Mouse (Mus musculus) forebrain, embryonic 14.5 days (tissue): ENCODE results near the gene Fat3. TPM values are rescaled to one million over a fixed set of nuclear protein-coding genes. Genes with fewer than 3 reads are reported as not detected.

Experiments
- ATAC-seq: fragments of 200-750 bp; cut with Nextera tagmentation; 2 replicates; pipeline ENCODE4 v1.8.0; 2017; ENCODE audit warnings: mild to moderate bottlenecking, moderate library complexity
- DNase-seq: peaks from one replicate; pipeline ENCODE4 v3.0.0-alpha.2; 2015; ENCODE audit warnings: low spot score
- H3K27ac ChIP-seq: fragments of 300-500 bp; sonication (generic); 2 replicates; pipeline ENCODE4 v1.5.1; 2014; ENCODE audit warnings: low read depth, mild to moderate bottlenecking, control low read depth, low read length, moderate library complexity
- H3K27me3 ChIP-seq: fragments of 300-500 bp; sonication (generic); replicated peaks from 2 replicates; pipeline ENCODE4 v1.6.1; 2014; ENCODE audit warnings: low read length, control low read depth, mixed read lengths; ENCODE audit not compliant: control insufficient read depth, insufficient read depth
- H3K36me3 ChIP-seq: fragments of 300-500 bp; sonication (generic); 2 replicates; pipeline ENCODE4 v1.6.1; 2014; ENCODE audit warnings: low read length, control low read depth; ENCODE audit not compliant: control insufficient read depth, insufficient read depth
- H3K4me1 ChIP-seq: fragments of 300-500 bp; sonication (generic); 2 replicates; pipeline ENCODE4 v1.6.1; 2014; ENCODE audit warnings: antibody characterized with exemption, low read length, control low read depth; ENCODE audit not compliant: control insufficient read depth, insufficient read depth
- H3K4me2 ChIP-seq: fragments of 300-500 bp; sonication (generic); 2 replicates; pipeline ENCODE4 v1.6.1; 2014; ENCODE audit warnings: mild to moderate bottlenecking, control low read depth, low read length
- H3K4me3 ChIP-seq: fragments of 300-500 bp; sonication (generic); 2 replicates; pipeline ENCODE4 v1.5.1; 2014; ENCODE audit warnings: low read depth, low read length, control low read depth
- H3K9ac ChIP-seq: fragments of 300-500 bp; sonication (generic); 2 replicates; pipeline ENCODE4 v1.6.1; 2014; ENCODE audit warnings: mild to moderate bottlenecking, low read length, control low read depth, moderate library complexity
- H3K9me3 ChIP-seq: fragments of 300-500 bp; sonication (generic); replicated peaks from 2 replicates; pipeline ENCODE4 v1.6.1; 2016; ENCODE audit warnings: low read length, control low read depth, mixed read lengths; ENCODE audit not compliant: control insufficient read depth
- WGBS: fragments of 180-500 bp; shearing (Covaris S2); extraction: QIAGEN DNeasy Blood & Tissue Kit; methylation state at CpG from one replicate; pipeline ENCODE4 v1.1.7; 2014; 5-methylcytosine and 5-hydroxymethylcytosine counted together
- polyA plus RNA-seq: library from polyadenylated mRNA; unstranded; fragments of >200 nt; fragmentation: Nextera tagmentation; extraction: Ambion mirVana; gene quantifications from 2 replicates; pipeline ENCODE4 v1.2.1, GENCODE M21; 2014

The Fat3 gene
- polyA plus RNA-seq, 1 experiment from 2014 or later, result 12.2 TPM

GRCm38 (mm10) chr9:16352486-16353048 is 148.5 kb downstream of the Fat3 start:
- peaks cover 16% of the 10 kb centered on the region for H3K4me1 ChIP-seq
- ATAC-seq (peak; percentile 76), DNase-seq (no peak)
- no peak overlapping the region for H3K4me3 ChIP-seq
- no peak overlapping the region for H3K9ac ChIP-seq
- H3K27me3 ChIP-seq, result no peaks in the 10 kb centered on the region
- peak overlapping the region; percentile 59; the same call in 1 of the 2 replicates for H3K27ac ChIP-seq
- no peaks in the 10 kb centered on the region for H3K9me3 ChIP-seq
- H3K4me2 ChIP-seq, result peak overlapping the region; percentile 28; the same call in 1 of the 2 replicates
- WGBS, result 24% methylated on average over 4 of the region's 4 CpGs
- no peaks in the 10 kb centered on the region for H3K36me3 ChIP-seq

DNA sequence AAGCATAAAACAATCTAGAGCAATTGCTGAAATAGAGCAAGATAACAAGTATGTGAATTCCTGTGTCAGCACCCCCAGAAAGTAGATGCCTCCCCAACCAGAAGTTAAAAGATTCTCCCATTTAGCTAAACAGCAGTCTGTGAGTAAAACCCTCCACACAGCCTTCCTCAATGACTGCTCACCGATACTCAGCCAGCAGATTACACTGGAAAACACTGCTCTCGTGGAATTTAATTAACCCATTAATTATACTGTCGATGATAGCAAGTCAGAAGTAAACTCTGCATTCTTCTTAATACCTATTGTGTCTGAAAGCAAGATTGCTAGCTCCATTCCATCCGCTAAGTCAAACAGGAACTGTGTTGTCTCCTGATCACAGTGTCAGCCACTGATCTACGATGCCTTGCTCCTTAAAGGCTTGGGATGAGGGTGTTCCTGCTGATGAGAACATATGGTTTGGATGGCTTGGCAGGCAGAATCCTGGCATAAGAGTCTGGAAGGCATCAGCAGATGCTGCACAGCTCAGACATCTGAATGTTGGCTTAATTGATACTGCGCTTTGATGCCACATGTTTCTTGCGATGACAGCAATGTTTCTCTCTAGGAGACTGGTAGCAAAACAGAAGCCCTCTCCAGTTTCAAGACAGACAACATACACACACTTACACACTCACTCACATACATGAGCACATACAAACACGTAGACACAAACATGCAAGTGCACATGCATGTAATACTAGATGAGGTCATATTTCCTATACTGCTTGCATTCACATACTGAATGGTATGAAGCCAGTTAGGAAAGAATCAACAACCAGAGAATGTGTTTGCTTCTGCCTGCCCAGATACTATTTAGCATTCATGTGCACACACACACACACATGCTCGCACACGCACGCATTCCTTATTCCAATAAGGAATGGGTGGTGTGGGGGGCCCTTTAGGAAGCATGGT is 155.9 kb downstream of the Fat3 start:
- ATAC-seq (peak; percentile 90), DNase-seq (peak; percentile 86)
- H3K27me3 ChIP-seq, result no peaks in the 10 kb centered on the region
- H3K4me3 ChIP-seq, result no peak overlapping the region
- 44% methylated on average over 11 of the region's 11 CpGs for WGBS
- no peak overlapping the region for H3K9ac ChIP-seq
- H3K4me1 ChIP-seq, result peaks cover 25% of the 10 kb centered on the region
- H3K4me2 ChIP-seq, result no peak overlapping the region
- peak overlapping the region; percentile 56; the same call in 1 of the 2 replicates for H3K27ac ChIP-seq
- H3K9me3 ChIP-seq, result no peaks in the 10 kb centered on the region
- H3K36me3 ChIP-seq, result no peaks in the 10 kb centered on the region

GRCm38 (mm10) chr9:16343191-16343590 is 157.9 kb downstream of the Fat3 start:
- Histone ChIP-seq H3K9me3 (no peaks in the 10 kb centered on the region), H3K36me3 (no peaks in the 10 kb centered on the region), H3K4me3 (no peak overlapping the region), H3K27ac (no peak overlapping the region), H3K4me1 (peaks cover 25% of the 10 kb centered on the region), H3K4me2 (no peak overlapping the region), H3K27me3 (no peaks in the 10 kb centered on the region), H3K9ac (no peak overlapping the region)
- DNase-seq (peak; percentile 69), ATAC-seq (peak; percentile 61; the same call in 1 of the 2 replicates)
- 75% methylated on average over 2 of the region's 2 CpGs for WGBS

DNA sequence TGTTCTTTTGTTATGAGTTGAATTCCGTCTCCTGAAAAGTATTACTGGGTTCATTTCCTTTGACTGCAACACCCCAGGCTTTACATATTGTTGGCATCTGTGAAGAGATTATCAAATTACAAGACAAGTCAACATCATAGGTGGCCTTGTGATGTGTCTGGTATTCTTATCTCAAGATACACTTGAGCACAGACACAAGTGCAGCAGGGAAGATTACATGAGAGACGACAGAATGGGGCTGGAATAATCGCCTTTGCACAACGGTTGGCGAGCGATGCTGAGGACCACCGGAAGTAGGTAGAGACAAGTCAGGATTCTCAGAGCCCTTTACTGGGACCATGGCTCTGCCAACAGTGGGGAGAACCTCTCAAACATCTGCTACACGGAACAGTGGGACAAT is 158.5 kb downstream of the Fat3 start:
- WGBS, result 80% methylated on average over 8 of the region's 8 CpGs
- Histone ChIP-seq H3K27ac (no peak overlapping the region), H3K27me3 (no peaks in the 10 kb centered on the region), H3K4me1 (peaks cover 25% of the 10 kb centered on the region), H3K4me2 (no peak overlapping the region), H3K36me3 (no peaks in the 10 kb centered on the region), H3K4me3 (no peak overlapping the region), H3K9me3 (no peaks in the 10 kb centered on the region), H3K9ac (no peak overlapping the region)
- DNase-seq, result no peak
- no peak for ATAC-seq

- Histone ChIP-seq H3K4me2 (no peak overlapping the region), H3K9ac (no peak overlapping the region), H3K27me3 (no peaks in the 10 kb centered on the region), H3K27ac (no peak overlapping the region), H3K9me3 (no peaks in the 10 kb centered on the region), H3K36me3 (no peaks in the 10 kb centered on the region), H3K4me1 (no peaks in the 10 kb centered on the region), H3K4me3 (no peak overlapping the region)
- WGBS, result 26% methylated on average over 3 of the region's 3 CpGs
- ATAC-seq (peak; percentile 50; the same call in 1 of the 2 replicates), DNase-seq (peak; percentile 35)
Measured at GRCm38 (mm10) chr9:16330290-16330984, 170.6 kb downstream of the Fat3 start.

- H3K9me3 ChIP-seq, result no peaks in the 10 kb centered on the region
- ATAC-seq (no peak), DNase-seq (no peak)
- H3K4me1 ChIP-seq, result no peaks in the 10 kb centered on the region
- no peaks in the 10 kb centered on the region for H3K27me3 ChIP-seq
- no peak overlapping the region for H3K9ac ChIP-seq
- H3K4me3 ChIP-seq, result no peak overlapping the region
- H3K27ac ChIP-seq, result no peak overlapping the region
- WGBS, result 68% methylated on average over 1 of the region's 1 CpGs
- no peaks in the 10 kb centered on the region for H3K36me3 ChIP-seq
- no peak overlapping the region for H3K4me2 ChIP-seq
Measured at GRCm38 (mm10) chr9:16318957-16319356, 182.1 kb downstream of the Fat3 start.

- H3K27ac ChIP-seq, result no peak overlapping the region
- DNase-seq (no peak), ATAC-seq (no peak)
- no peaks in the 10 kb centered on the region for H3K4me1 ChIP-seq
- H3K9ac ChIP-seq, result no peak overlapping the region
- WGBS, result 87% methylated on average over 4 of the region's 4 CpGs
- H3K4me2 ChIP-seq, result no peak overlapping the region
- no peak overlapping the region for H3K4me3 ChIP-seq
- no peaks in the 10 kb centered on the region for H3K9me3 ChIP-seq
- H3K27me3 ChIP-seq, result no peaks in the 10 kb centered on the region
- no peaks in the 10 kb centered on the region for H3K36me3 ChIP-seq
Measured at GRCm38 (mm10) chr9:16312599-16313197, 188.4 kb downstream of the Fat3 start.
